Mouse (Mus musculus): ENCODE data around the gene Rfx8.

- TF ChIP-seq CTCF (IDR thresholded peaks at IDR 0.05; ENCODE audit: extremely low read depth, insufficient read depth, insufficient read length, insufficient replicate concordance) (no peak), POLR2A (IDR thresholded peaks at IDR 0.05; ENCODE audit: low read depth, low read length) (no peak)
Observed at GRCm38 (mm10) chr1:39681638-39682037, 39.2 kb downstream of the Rfx8 start.
